25 mouse cellular contexts compared by ENCODE assay signal in genomic region chr2:70672476-70672875, GRCm38 (mm10). TPM values are rescaled to one million over a fixed set of nuclear protein-coding genes. Genes with fewer than 3 reads are reported as not detected.
"Had no signal": no experiment of that assay in that cellular context is flagged by ENCODE, and none has a peak within 500 bp of the region (broad histone marks: within the 10 kb centered on the region; RNA-seq: fewer than 3 reads in every experiment).

No protein-coding gene starts in this region.

- H3K27ac ChIP-seq: gastrocnemius, adult 2 months; heart, embryonic 10.5 days; hindbrain, embryonic 10.5 days; hindbrain, embryonic 12.5 days; hindbrain, embryonic 14.5 days; intestine, embryonic 15.5 days; left cerebral cortex, adult 2 months; limb, embryonic 10.5 days; limb, embryonic 12.5 days; liver, embryonic 13.5 days had no signal

- DNase-seq: gastrocnemius, adult 2 months; gastrocnemius, postnatal 10 days; gastrocnemius, postnatal 25 days; heart, adult 18-20 months; heart, postnatal 10 days; heart, postnatal 4 days; kidney, adult 18-20 months; kidney, adult 8-10 months; kidney, postnatal 10 days; kidney, postnatal 25 days; kidney, postnatal 4 days; liver; liver, embryonic 13.5 days had no signal

- H3K4me3 ChIP-seq: gastrocnemius, adult 2 months; heart, embryonic 10.5 days; heart, embryonic 12.5 days; hindbrain, embryonic 10.5 days; hindbrain, embryonic 12.5 days; intestine, embryonic 15.5 days; left cerebral cortex, adult 2 months; limb, embryonic 10.5 days; limb, embryonic 12.5 days; liver, embryonic 13.5 days had no signal

RNA-seq across cellular contexts. Expression of gene Gm26558, which starts 10.6 kb away (rescaled TPM):
- total RNA-seq: gastrocnemius, adult 2 months; gastrocnemius, postnatal 10 days; gastrocnemius, postnatal 25 days; gastrocnemius, postnatal 4 days; heart, adult 18-20 months; heart, postnatal 25 days had no signal
- polyA plus RNA-seq: inflammation-experienced regulatory T-cells, adult 6 months had no signal
